Mouse (Mus musculus): ENCODE measurements around the gene Epx.

Epx gene

GRCm38 (mm10) chr11:87875436-87875835 is at the start of gene Epx:
TSS of gene Epx (minus strand) at chr11:87875536.
- no peak for DNase-seq

GRCm38 (mm10) chr11:87920966-87921365 is 45.6 kb upstream of the Epx start, which contains the start of gene Olfr464:
TSS of gene Olfr464 (minus strand) at chr11:87920967.
- peak; percentile 84 for DNase-seq

GRCm38 (mm10) chr11:87920301-87920700 is 45.0 kb upstream of the Epx start:
- DNase-seq = no peak

GRCm38 (mm10) chr11:87916005-87916404 is 40.7 kb upstream of the Epx start:
- no peak for DNase-seq

GRCm38 (mm10) chr11:87904331-87904730 is 29.0 kb upstream of the Epx start:
- DNase-seq = no peak

GRCm38 (mm10) chr11:87897287-87897686 is 22.0 kb upstream of the Epx start, which contains the start of gene Olfr463:
TSS of gene Olfr463 (minus strand) at chr11:87897387.
- DNase-seq = no peak

GRCm38 (mm10) chr11:87892168-87892567 is 16.8 kb upstream of the Epx start, which contains the start of gene Olfr462:
TSS of gene Olfr462 (minus strand) at chr11:87892268.
- no peak for DNase-seq

- no peak for DNase-seq
These were observed 9.5 kb upstream of the Epx start for GRCm38 (mm10) chr11:87884856-87885255.

- DNase-seq = peak in 1 of 2 experiments; percentile 21
These were observed 8.2 kb upstream of the Epx start for GRCm38 (mm10) chr11:87883493-87883892.

- no peak for DNase-seq
These were observed 6.4 kb upstream of the Epx start for GRCm38 (mm10) chr11:87881714-87882113.

GRCm38 (mm10) chr11:87879826-87880225 is 4.5 kb upstream of the Epx start:
- no peak for DNase-seq

GRCm38 (mm10) chr11:87871766-87872165 is 3.6 kb downstream of the Epx start:
- no peak for DNase-seq

GRCm38 (mm10) chr11:87870096-87870495 is 5.2 kb downstream of the Epx start:
- no peak for DNase-seq

GRCm38 (mm10) chr11:87866891-87867290 is 8.4 kb downstream of the Epx start:
- DNase-seq = peak; percentile 64 to 66

- DNase-seq = no peak
These were observed 12.5 kb downstream of the Epx start for GRCm38 (mm10) chr11:87862805-87863204.

- DNase-seq = no peak
These were observed 14.9 kb downstream of the Epx start for GRCm38 (mm10) chr11:87860426-87860825.

GRCm38 (mm10) chr11:87859273-87859672 is 16.1 kb downstream of the Epx start:
- no peak for DNase-seq

- no peak for DNase-seq
These were observed 20.8 kb downstream of the Epx start for GRCm38 (mm10) chr11:87854550-87854949.

GRCm38 (mm10) chr11:87853597-87853954 is 21.8 kb downstream of the Epx start:
- no peak for DNase-seq

- peak; percentile 96 to 97 for DNase-seq
These were observed 22.4 kb downstream of the Epx start, which contains the start of gene Mks1 for GRCm38 (mm10) chr11:87852690-87853596. TSS of gene Mks1 (plus strand) at chr11:87853215.

- DNase-seq = no peak
These were observed 27.5 kb downstream of the Epx start for GRCm38 (mm10) chr11:87847884-87848283.

GRCm38 (mm10) chr11:87846968-87847600 is 28.3 kb downstream of the Epx start:
- no peak for DNase-seq

- DNase-seq = no peak
These were observed 33.9 kb downstream of the Epx start for GRCm38 (mm10) chr11:87841436-87841835.

GRCm38 (mm10) chr11:87840676-87841075 is 34.7 kb downstream of the Epx start:
- DNase-seq = no peak
